In the genomic region with DNA sequence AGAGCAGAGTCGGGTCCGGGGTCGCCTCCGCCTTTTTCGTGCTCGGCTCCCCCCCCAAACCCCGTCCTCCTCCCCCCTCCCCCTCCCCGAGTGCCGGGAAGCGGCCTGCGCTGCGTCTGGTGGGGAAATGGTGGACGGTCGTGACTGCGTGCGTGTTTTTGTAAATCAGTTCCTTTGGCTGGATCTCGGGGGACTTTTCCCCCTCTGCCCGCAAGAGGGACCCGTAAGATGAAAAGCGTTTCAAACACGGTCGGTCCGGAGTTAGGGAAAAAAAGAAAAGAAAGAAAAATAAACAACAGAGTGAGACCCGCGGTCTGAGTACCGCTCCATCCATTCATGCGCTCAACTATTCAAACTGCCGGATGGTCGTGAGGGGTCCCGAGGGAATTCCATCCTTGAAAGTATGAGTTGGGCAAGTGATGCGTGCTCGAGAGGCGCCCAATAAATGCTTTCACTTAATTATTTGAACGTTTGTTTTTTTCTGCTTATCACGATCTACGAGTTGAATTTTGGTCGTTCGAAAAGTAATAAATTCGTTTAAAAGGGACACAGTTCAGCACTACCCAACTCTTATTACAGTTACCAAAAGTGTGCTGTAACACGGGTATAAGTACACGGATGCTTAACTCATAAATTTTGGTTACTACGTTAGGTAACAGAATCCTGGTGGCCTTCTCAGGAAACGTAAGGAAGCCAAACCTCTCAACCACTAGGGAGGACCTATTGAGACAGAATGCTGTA, we compare ENCODE assay signal across 8 mouse cellular contexts. TPM values are rescaled to one million over a fixed set of nuclear protein-coding genes. Genes with fewer than 3 reads are reported as not detected.
DNase-seq lines count a peak whose midpoint lies in the region; ATAC-seq lines count a peak whose summit lies in the region.

No protein-coding gene starts in this region.

- H3K9me3 ChIP-seq in heart, embryonic 14.5 days (ENCODE audit: control insufficient read depth, low read length) = no peaks in the 10 kb centered on the region
- no peaks in the 10 kb centered on the region for H3K9me3 ChIP-seq in midbrain, embryonic 14.5 days (ENCODE audit: control insufficient read depth, low read length)

- no peaks in the 10 kb centered on the region for H3K27me3 ChIP-seq in heart, embryonic 14.5 days (ENCODE audit: control insufficient read depth, insufficient read depth, low read length)
- H3K27me3 ChIP-seq in midbrain, embryonic 14.5 days (ENCODE audit: control insufficient read depth, insufficient read depth, low read length) = no peaks in the 10 kb centered on the region

- H3K9ac ChIP-seq in heart, embryonic 14.5 days (ENCODE audit: low read length) = peak overlapping the region; percentile 78
- H3K9ac ChIP-seq in midbrain, embryonic 14.5 days (replicated peaks; ENCODE audit: low read length) = peak overlapping the region; percentile 47

- peak overlapping the region; percentile 67 for H3K4me2 ChIP-seq in heart, embryonic 14.5 days (ENCODE audit: low read length)
- peak overlapping the region; percentile 56 for H3K4me2 ChIP-seq in midbrain, embryonic 14.5 days (ENCODE audit: low read length)

- no peak for DNase-seq in heart, adult 18-20 months
- DNase-seq in embryo, embryonic 11 days = peak; percentile 75
- peak; percentile 66 for DNase-seq in induced T-regulatory cell, adult 2 months (ENCODE audit: low read depth)
- peak; percentile 75 for DNase-seq in midbrain, embryonic 14.5 days
- no peak for DNase-seq in gastrocnemius, postnatal 25 days
- DNase-seq in layer of hippocampus, postnatal 36 days = no peak

- ATAC-seq in heart, embryonic 14.5 days (ENCODE audit: insufficient number of reproducible peaks, insufficient read depth, low FRiP score, low read depth) = peak; percentile 73
- peak; percentile 23 for ATAC-seq in CD4-positive, CD25-positive, alpha-beta regulatory T cell, adult 4 months
- ATAC-seq in midbrain, embryonic 14.5 days (ENCODE audit: low FRiP score, low TSS enrichment) = peak; percentile 90

- peak overlapping the region; percentile 72 to 90 for H3K27ac ChIP-seq in heart, embryonic 14.5 days (replicated peaks in 1 of 2; ENCODE audit: control insufficient read depth in 1 of 2, insufficient read depth in 1 of 2, low read depth in 2 of 2, low read length in 2 of 2)
- peak overlapping the region; percentile 93 for H3K27ac ChIP-seq in midbrain, embryonic 14.5 days (replicated peaks; ENCODE audit: low read depth, low read length)

- 18% methylated on average over 43 of the region's 43 CpGs for WGBS in heart, embryonic 14.5 days
- WGBS in midbrain, embryonic 14.5 days = 23% methylated on average over 41 of the region's 43 CpGs

- 0 out of 2 replicates have a peak, but pooled peaks cover 4% of the 10 kb centered on the region for H3K36me3 ChIP-seq in heart, embryonic 14.5 days (ENCODE audit: control insufficient read depth, insufficient read depth, low read length)
- no peaks in the 10 kb centered on the region for H3K36me3 ChIP-seq in midbrain, embryonic 14.5 days (ENCODE audit: control insufficient read depth, insufficient read depth, low read length)

- H3K4me1 ChIP-seq in heart, embryonic 14.5 days (ENCODE audit: control insufficient read depth in 2 of 2, insufficient read depth in 2 of 2, low read length in 2 of 2) = peaks cover 0 to 2% of the 10 kb centered on the region in 2 experiments; a peak in 1 of 4 replicates
- 0 out of 2 replicates have a peak, but pooled peaks cover 7% of the 10 kb centered on the region for H3K4me1 ChIP-seq in midbrain, embryonic 14.5 days (ENCODE audit: control insufficient read depth, insufficient read depth, low read length)

- H3K4me3 ChIP-seq in heart, embryonic 14.5 days (ENCODE audit: control insufficient read depth in 1 of 2, insufficient read depth in 1 of 2, low read depth in 1 of 2, low read length in 2 of 2) = peak overlapping the region; percentile 55 to 57
- H3K4me3 ChIP-seq in midbrain, embryonic 14.5 days (replicated peaks; ENCODE audit: low read depth, low read length) = peak overlapping the region; percentile 46

RNA-seq across cellular contexts. Expression of gene Hnrnph2, which starts 0.6 kb away (rescaled TPM):
- polyA plus RNA-seq in heart, embryonic 14.5 days (2014; fragmentation: Nextera tagmentation; extraction: Ambion mirVana) = 81.0 and 85.6 TPM in 2 replicates
- total RNA-seq in heart, adult 18-20 months (2021) = 10 to 100 TPM; 61.2 to 69.5 TPM
- 100 to 1,000 TPM in 1 of 2 experiments, 10 to 100 TPM in 1; 93.8 to 139 TPM for polyA plus RNA-seq in CD4-positive, CD25-positive, alpha-beta regulatory T cell, adult 4 months (2017; shearing (Covaris generic))
- polyA plus RNA-seq in midbrain, embryonic 14.5 days (2014; fragmentation: Nextera tagmentation; extraction: Ambion mirVana) = 92.3 and 106 TPM in 2 replicates
- total RNA-seq in gastrocnemius, postnatal 25 days (2021) = 10 to 100 TPM; 47.6 to 49.5 TPM
- total RNA-seq in layer of hippocampus, postnatal 36 days (2021) = 100 to 1,000 TPM; 148 to 160 TPM

RNA-seq across cellular contexts. Expression of gene Gla, which starts 0.6 kb away (rescaled TPM):
- polyA plus RNA-seq in heart, embryonic 14.5 days (2014; fragmentation: Nextera tagmentation; extraction: Ambion mirVana) = 2.4 and 3.2 TPM in 2 replicates
- total RNA-seq in heart, adult 18-20 months (2021) = 1 to 10 TPM; 1.6 to 2.0 TPM
- 1 to 10 TPM; 3.4 to 4.9 TPM for polyA plus RNA-seq in CD4-positive, CD25-positive, alpha-beta regulatory T cell, adult 4 months (2017; shearing (Covaris generic))
- polyA plus RNA-seq in midbrain, embryonic 14.5 days (2014; fragmentation: Nextera tagmentation; extraction: Ambion mirVana) = 1.6 and 1.9 TPM in 2 replicates
- 1 to 10 TPM; 1.4 to 2.1 TPM for total RNA-seq in gastrocnemius, postnatal 25 days (2021)
- 1 to 10 TPM; 7.4 to 8.9 TPM for total RNA-seq in layer of hippocampus, postnatal 36 days (2021)

RNA-seq across cellular contexts. Expression of gene Rpl36a, which starts 16.1 kb away (rescaled TPM):
- polyA plus RNA-seq in heart, embryonic 14.5 days (2014; fragmentation: Nextera tagmentation; extraction: Ambion mirVana) = 303 and 361 TPM in 2 replicates
- 100 to 1,000 TPM; 114 to 149 TPM for total RNA-seq in heart, adult 18-20 months (2021)
- polyA plus RNA-seq in CD4-positive, CD25-positive, alpha-beta regulatory T cell, adult 4 months (2017; shearing (Covaris generic)) = 100 to 1,000 TPM; 553 to 695 TPM
- polyA plus RNA-seq in midbrain, embryonic 14.5 days (2014; fragmentation: Nextera tagmentation; extraction: Ambion mirVana) = 207 and 220 TPM in 2 replicates
- 100 to 1,000 TPM in 1 of 2 experiments, 10 to 100 TPM in 1; 87.8 to 120 TPM for total RNA-seq in gastrocnemius, postnatal 25 days (2021)
- 100 to 1,000 TPM; 147 TPM for total RNA-seq in layer of hippocampus, postnatal 36 days (2021)

RNA-seq across cellular contexts. Expression of gene Btk, which starts 18.2 kb away (rescaled TPM):
- polyA plus RNA-seq in heart, embryonic 14.5 days (2014; fragmentation: Nextera tagmentation; extraction: Ambion mirVana) = 0.61 and 0.85 TPM in 2 replicates
- 1 to 10 TPM; 1.0 to 2.6 TPM for total RNA-seq in heart, adult 18-20 months (2021)
- polyA plus RNA-seq in CD4-positive, CD25-positive, alpha-beta regulatory T cell, adult 4 months (2017; shearing (Covaris generic)) = 1 to 10 TPM in 1 of 2 experiments, under 1 TPM in 1; 0.38 to 2.2 TPM
- 0.26 TPM in 1 of 2 replicates, not detected in the other for polyA plus RNA-seq in midbrain, embryonic 14.5 days (2014; fragmentation: Nextera tagmentation; extraction: Ambion mirVana)
- total RNA-seq in gastrocnemius, postnatal 25 days (2021) = under 1 TPM; 0.59 to 0.67 TPM
- under 1 TPM; 0.63 to 0.65 TPM for total RNA-seq in layer of hippocampus, postnatal 36 days (2021)

RNA-seq across cellular contexts. Expression of gene Timm8a1, which starts 59.9 kb away (rescaled TPM):
- 70.6 and 73.9 TPM in 2 replicates for polyA plus RNA-seq in heart, embryonic 14.5 days (2014; fragmentation: Nextera tagmentation; extraction: Ambion mirVana)
- total RNA-seq in heart, adult 18-20 months (2021) = 10 to 100 TPM; 23.1 to 30.8 TPM
- 10 to 100 TPM; 28.8 to 36.1 TPM for polyA plus RNA-seq in CD4-positive, CD25-positive, alpha-beta regulatory T cell, adult 4 months (2017; shearing (Covaris generic))
- polyA plus RNA-seq in midbrain, embryonic 14.5 days (2014; fragmentation: Nextera tagmentation; extraction: Ambion mirVana) = 41.4 and 47.1 TPM in 2 replicates
- 10 to 100 TPM; 15.9 to 16.2 TPM for total RNA-seq in gastrocnemius, postnatal 25 days (2021)
- total RNA-seq in layer of hippocampus, postnatal 36 days (2021) = 10 to 100 TPM; 19.3 to 19.7 TPM

Comparison
In these comparisons a context has a peak if more than half of its experiments do, and no peak if none do; other contexts are left out.
1. ATAC-seq: peak in every context shown above with its lines; median percentile 90 in midbrain, embryonic 14.5 days; 73 in heart, embryonic 14.5 days; 23 in CD4-positive, CD25-positive, alpha-beta regulatory T cell, adult 4 months.
2. DNase-seq: peak in embryo, embryonic 11 days (single experiment), induced T-regulatory cell, adult 2 months (single experiment) and midbrain, embryonic 14.5 days (single experiment); none in heart, adult 18-20 months (0 of 2), gastrocnemius, postnatal 25 days (single experiment) and layer of hippocampus, postnatal 36 days (0 of 2).